ENCODE assay signal across 9 mouse cellular contexts in the genomic region with DNA sequence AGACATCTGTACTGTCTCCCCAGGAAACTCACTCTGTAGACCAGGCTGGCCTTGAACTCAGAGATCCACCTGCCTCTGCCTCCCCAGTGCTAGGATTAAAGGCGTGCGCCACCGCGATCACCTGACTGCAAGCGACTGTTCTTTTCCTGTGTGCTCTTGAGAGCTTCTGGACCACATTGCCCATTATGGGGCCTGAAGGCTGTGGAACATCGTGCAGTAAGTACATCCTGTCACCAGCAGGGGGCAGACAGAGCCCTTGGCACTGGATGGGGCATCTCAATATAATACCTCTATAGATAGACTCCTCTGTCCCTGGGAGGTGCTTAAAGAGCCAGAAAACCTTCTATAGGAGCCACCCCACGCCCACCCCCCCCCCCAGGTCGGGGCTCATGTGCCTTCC. TPM values are rescaled to one million over a fixed set of nuclear protein-coding genes. Genes with fewer than 3 reads are reported as not detected.
A peak's percentile ranks its signal among the peaks of the same experiment; 100 is the strongest.
DNase-seq lines count a peak whose midpoint lies in the region; ATAC-seq lines count a peak whose summit lies in the region.
"Had no signal": no experiment of that assay in that cellular context is flagged by ENCODE, and none has a peak within 500 bp of the region (broad histone marks: within the 10 kb centered on the region; RNA-seq: fewer than 3 reads in every experiment).

No protein-coding gene starts in this region.

- H3K4me2 ChIP-seq in forebrain, embryonic 14.5 days (ENCODE audit: low read length) = no peak overlapping the region
- H3K4me2 ChIP-seq: neural tube, embryonic 12.5 days had no signal

- H3K9ac ChIP-seq in forebrain, embryonic 14.5 days (ENCODE audit: low read length) = no peak overlapping the region
- H3K9ac ChIP-seq: neural tube, embryonic 12.5 days had no signal

- H3K9me3 ChIP-seq in forebrain, embryonic 14.5 days (replicated peaks; ENCODE audit: control insufficient read depth, low read length) = no peaks in the 10 kb centered on the region
- H3K9me3 ChIP-seq: neural tube, embryonic 12.5 days had no signal

- ATAC-seq in forebrain, embryonic 14.5 days = peak; percentile 45; the same call in 1 of the 2 replicates
- peak; percentile 76 to 79 for ATAC-seq in hematopoietic stem cell, adult 5-6 weeks (replicated peaks in 1 of 2; ENCODE audit: insufficient read depth in 1 of 2, low FRiP score in 2 of 2, low TSS enrichment in 1 of 2, low read depth in 1 of 2, poor library complexity in 2 of 2, severe bottlenecking in 2 of 2)

- 35% methylated on average over 8 of the region's 8 CpGs for WGBS in forebrain, embryonic 14.5 days

- no peak overlapping the region for H3K4me3 ChIP-seq in forebrain, embryonic 14.5 days (ENCODE audit: low read depth, low read length)
- H3K4me3 ChIP-seq: neural tube, embryonic 12.5 days had no signal

- no peak overlapping the region for H3K27ac ChIP-seq in forebrain, embryonic 14.5 days (ENCODE audit: low read depth, low read length)
- H3K27ac ChIP-seq: neural tube, embryonic 12.5 days had no signal

- no peaks in the 10 kb centered on the region for H3K4me1 ChIP-seq in forebrain, embryonic 14.5 days (ENCODE audit: control insufficient read depth, insufficient read depth, low read length)
- H3K4me1 ChIP-seq: neural tube, embryonic 12.5 days had no signal

- H3K27me3 ChIP-seq in forebrain, embryonic 14.5 days (replicated peaks; ENCODE audit: control insufficient read depth, insufficient read depth, low read length) = no peaks in the 10 kb centered on the region
- H3K27me3 ChIP-seq: neural tube, embryonic 12.5 days had no signal

- H3K36me3 ChIP-seq in forebrain, embryonic 14.5 days (ENCODE audit: control insufficient read depth, insufficient read depth, low read length) = no peaks in the 10 kb centered on the region
- H3K36me3 ChIP-seq: neural tube, embryonic 12.5 days had no signal

- peak; percentile 97 for DNase-seq in MN1 (ENCODE audit: low spot score)
- DNase-seq in c-Kit-positive CD71-positive TER-119-positive erythroid progenitor cells, embryonic 14.5 days (ENCODE audit: low spot score) = peak; percentile 76
- DNase-seq in forebrain, embryonic 14.5 days (ENCODE audit: low spot score) = peak; percentile 86
- peak; percentile 59 to 70 for DNase-seq in layer of hippocampus, postnatal 14 days (ENCODE audit: low spot score in 2 of 2)
- DNase-seq in lung, postnatal 14 days = peak; percentile 80
- DNase-seq in right cerebral cortex, postnatal 36 days (ENCODE audit: low spot score in 2 of 2) = peak; percentile 44 to 54
- peak; percentile 67 to 76 for DNase-seq in urinary bladder, postnatal 36 days (ENCODE audit: low spot score in 2 of 2)

RNA-seq across cellular contexts. Expression of a gene that starts 12.8 kb away (rescaled TPM):
- 0.69 and 1.4 TPM in 2 replicates for polyA plus RNA-seq in forebrain, embryonic 14.5 days (2014; fragmentation: Nextera tagmentation; extraction: Ambion mirVana)
- not detected in 2 replicates for total RNA-seq in hematopoietic stem cell, adult 5-6 weeks (2017)
- 1 to 10 TPM in 1 of 2 experiments, under 1 TPM in 1; 0.93 to 1.2 TPM for total RNA-seq in layer of hippocampus, postnatal 14 days (2021)

RNA-seq across cellular contexts. Expression of a gene that starts 59.7 kb away (rescaled TPM):
- polyA plus RNA-seq in forebrain, embryonic 14.5 days (2014; fragmentation: Nextera tagmentation; extraction: Ambion mirVana) = 13.7 and 15.8 TPM in 2 replicates
- 5.8 and 15.1 TPM in 2 replicates for total RNA-seq in hematopoietic stem cell, adult 5-6 weeks (2017)
- 10 to 100 TPM; 16.7 to 16.8 TPM for total RNA-seq in layer of hippocampus, postnatal 14 days (2021)
